Mouse (Mus musculus) left cerebral cortex, adult 2 months (tissue): ENCODE measurements around the gene Fhit. TPM values are rescaled to one million over a fixed set of nuclear protein-coding genes. Genes with fewer than 3 reads are reported as not detected.

Experiments
- DNase-seq, 2 experiments: peaks; one replicate each; pipeline ENCODE4 v3.0.0; 2021 to 2022; ENCODE audit warnings: low spot score in 2 of 2, mixed read lengths in 1 of 2; ENCODE audit errors: extremely low spot score in 1 of 2
- H3K27ac ChIP-seq: fragments of 200-600 bp; 2 replicates; pipeline ENCODE4 v1.8.1; 2022
- H3K4me3 ChIP-seq: fragments of 200-600 bp; 2 replicates; pipeline ENCODE4 v1.8.1; 2022
- CTCF ChIP-seq: fragments of 200-600 bp; IDR thresholded peaks from 2 replicates; pipeline ENCODE4 v1.8.1; 2022; ENCODE audit warnings: antibody characterized with exemption, mild to moderate bottlenecking, moderate library complexity
- intact Hi-C: fragments of 180-260 bp; cut with DNase I; formaldehyde crosslinking; loops from one replicate; pipeline ENCODE4 v1.15.1; 2025
- total RNA-seq, 2 experiments: library from RNA; stranded (reverse); gene quantifications; 2 replicates each; pipeline ENCODE4 v1.2.3; 2021

The Fhit gene
- total RNA-seq, 2 experiments from 2014 or later: 6.0 to 7.5 TPM

DNA sequence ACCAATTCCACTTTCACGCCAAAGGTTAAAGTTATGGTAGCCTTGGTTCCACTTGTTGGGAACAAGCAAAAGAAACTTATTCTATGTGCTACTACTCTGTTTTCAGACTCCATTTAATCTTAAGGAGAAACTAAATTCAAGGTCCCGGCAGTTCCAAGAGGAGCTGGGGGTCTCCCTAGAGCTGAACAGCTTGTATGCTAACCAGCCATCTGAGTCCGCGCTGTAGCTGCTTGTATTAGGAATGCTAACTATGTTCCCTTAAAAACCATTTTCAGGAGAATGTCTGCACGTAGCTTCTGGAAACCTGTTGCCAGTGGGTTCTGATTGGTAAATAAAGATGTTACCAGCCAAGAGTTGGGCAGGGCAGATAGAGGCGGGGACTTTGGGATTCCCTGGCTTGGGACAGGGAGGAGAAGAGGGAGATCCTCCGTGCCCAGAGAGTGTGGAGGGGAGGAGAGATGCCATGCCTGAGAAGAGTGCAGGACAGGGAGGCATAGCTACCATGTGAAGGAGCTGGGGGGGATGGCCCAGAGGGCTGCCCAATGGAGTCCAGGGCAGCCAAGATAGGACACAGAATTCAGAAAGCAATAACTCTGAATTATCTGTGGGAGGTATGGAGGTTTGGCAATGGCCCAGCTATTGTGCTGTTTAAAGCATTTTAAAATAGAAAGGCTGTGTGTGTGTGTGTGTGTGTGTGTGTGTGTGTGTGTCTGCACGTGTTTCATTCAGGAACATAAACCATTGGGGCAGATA lies 629.9 kb downstream of the Fhit start:
- H3K4me3 ChIP-seq: no peak overlapping the region
- no peak for TF ChIP-seq CTCF
- H3K27ac ChIP-seq: no peak overlapping the region
- intact Hi-C loops: no loop called here
- no peak for DNase-seq

DNA sequence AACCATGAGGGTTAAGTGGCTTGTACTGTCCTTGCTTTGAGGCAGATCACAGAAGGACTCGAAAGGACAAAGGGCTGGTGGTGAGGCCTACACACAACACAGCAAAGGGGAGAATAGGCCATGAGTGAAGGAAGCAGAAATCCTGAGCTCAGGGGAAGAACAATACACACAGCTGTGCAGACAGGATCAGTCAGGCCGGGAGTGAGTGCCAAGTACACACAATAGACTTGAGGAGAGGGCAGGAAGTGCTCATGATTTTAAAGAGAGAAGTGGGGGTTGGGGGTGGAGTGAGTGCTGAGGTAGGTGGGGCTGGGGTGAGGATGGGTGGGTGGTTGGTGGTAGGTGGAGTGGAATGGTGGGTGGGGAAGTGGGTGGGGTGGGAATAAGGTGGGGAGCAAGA lies 635.0 kb downstream of the Fhit start:
- no peak for TF ChIP-seq CTCF
- Histone ChIP-seq H3K27ac (no peak overlapping the region), H3K4me3 (no peak overlapping the region)
- intact Hi-C loops: no loop called here
- no peak for DNase-seq

DNA sequence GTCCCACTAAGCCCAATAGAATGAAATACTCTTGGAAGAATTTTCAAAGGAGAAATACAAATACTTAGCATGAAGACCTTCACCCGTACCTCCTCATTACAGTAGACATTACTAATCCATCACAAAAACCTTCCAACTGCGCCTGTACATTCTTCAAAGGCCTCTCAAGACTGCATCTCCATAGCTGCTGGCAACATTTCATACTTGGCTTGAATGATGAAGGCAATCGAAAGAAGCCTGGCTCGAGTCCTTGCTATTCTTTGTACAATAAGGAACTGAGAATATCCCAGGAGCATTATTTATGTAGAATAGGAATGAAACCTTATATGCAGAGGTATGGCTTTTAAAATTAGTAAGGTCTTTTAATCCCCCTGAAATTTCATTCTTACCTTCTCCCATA lies 636.0 kb downstream of the Fhit start:
- Histone ChIP-seq H3K27ac (no peak overlapping the region), H3K4me3 (no peak overlapping the region)
- intact Hi-C loops: no loop called here
- no peak for TF ChIP-seq CTCF
- no peak for DNase-seq

DNA sequence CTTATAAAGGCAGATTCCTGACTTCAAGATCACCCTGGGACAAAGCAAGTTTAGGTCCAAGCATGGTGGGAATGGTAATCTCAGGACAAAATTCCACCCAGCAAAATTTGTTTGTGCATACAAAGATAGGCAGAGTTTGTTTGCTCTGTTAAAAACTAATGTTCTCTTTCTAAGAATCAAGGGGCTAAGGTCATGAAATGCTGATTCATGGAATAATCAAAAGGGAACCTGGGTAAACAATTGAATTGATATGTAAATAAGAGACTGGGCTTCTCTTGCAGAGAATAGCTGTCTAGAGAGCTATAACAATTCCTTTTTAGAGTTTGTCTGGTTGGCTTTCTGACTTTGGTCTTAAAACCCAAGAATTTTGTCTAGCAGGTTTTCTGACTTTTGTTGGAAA lies 647.8 kb downstream of the Fhit start:
- TF ChIP-seq CTCF: no peak
- intact Hi-C loops: no loop called here
- Histone ChIP-seq H3K27ac (no peak overlapping the region), H3K4me3 (no peak overlapping the region)
- DNase-seq: no peak

DNA sequence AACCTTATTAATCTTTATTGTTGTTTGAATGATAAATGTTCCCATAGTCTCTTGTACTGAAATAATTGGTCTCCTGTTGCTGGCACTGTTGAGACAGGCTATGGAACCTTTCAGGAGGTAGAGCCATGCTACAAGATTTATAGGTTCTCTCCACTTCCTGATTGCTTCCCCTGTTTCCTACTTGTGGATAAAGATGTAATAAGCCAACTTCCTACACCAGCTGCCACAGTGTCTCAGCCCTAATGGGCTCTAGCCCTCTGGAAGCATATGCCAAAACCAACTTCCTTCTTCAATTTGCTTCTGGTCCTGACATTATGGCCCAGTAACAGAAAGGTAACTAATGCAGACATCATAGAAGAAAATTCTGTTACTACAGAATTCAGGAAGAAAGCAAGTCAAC lies 652.6 kb downstream of the Fhit start:
- intact Hi-C loops: no loop called here
- H3K4me3 ChIP-seq: no peak overlapping the region
- no peak overlapping the region for H3K27ac ChIP-seq
- no peak for DNase-seq
- no peak for TF ChIP-seq CTCF

DNA sequence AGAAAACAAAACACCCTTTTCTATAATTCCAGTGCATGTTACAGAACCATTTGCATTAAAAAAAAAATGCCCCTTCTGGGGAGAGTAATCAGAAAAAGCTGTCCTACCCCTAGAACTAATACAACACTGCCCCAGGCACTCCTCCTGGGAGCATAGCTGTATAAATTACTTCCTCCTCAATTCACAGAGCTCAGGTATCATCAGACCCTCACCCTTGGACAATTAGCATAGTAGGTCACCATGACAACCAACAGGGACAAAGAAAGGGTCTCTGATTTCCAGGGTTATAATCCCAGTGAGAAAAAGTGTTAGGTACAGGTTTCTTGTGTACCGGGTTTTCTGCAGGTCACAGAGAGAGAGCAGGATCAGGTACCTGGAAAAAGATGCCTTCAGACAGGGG lies 654.3 kb downstream of the Fhit start:
- DNase-seq: no peak
- intact Hi-C loops: no loop called here
- H3K4me3 ChIP-seq: no peak overlapping the region
- TF ChIP-seq CTCF: no peak
- no peak overlapping the region for H3K27ac ChIP-seq

DNA sequence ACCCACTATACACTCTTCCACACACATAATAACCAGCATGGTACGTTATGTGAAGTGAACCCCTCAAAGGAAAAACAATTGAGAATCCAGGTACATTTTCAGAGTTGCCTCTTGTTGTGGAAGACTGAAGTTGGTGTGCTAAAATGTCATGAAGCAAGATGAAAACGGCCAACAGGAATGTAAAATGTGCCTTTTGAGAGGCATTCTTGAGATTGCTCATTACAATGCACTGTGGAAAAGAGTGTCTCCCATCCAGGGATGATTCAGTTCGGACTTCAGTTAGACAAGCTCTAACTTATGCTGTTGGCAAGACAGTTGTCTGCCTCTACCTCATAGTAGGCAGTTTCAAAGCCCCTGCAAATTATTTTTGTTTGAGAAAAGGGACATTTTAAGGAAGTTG lies 676.0 kb downstream of the Fhit start:
- no peak for DNase-seq

DNA sequence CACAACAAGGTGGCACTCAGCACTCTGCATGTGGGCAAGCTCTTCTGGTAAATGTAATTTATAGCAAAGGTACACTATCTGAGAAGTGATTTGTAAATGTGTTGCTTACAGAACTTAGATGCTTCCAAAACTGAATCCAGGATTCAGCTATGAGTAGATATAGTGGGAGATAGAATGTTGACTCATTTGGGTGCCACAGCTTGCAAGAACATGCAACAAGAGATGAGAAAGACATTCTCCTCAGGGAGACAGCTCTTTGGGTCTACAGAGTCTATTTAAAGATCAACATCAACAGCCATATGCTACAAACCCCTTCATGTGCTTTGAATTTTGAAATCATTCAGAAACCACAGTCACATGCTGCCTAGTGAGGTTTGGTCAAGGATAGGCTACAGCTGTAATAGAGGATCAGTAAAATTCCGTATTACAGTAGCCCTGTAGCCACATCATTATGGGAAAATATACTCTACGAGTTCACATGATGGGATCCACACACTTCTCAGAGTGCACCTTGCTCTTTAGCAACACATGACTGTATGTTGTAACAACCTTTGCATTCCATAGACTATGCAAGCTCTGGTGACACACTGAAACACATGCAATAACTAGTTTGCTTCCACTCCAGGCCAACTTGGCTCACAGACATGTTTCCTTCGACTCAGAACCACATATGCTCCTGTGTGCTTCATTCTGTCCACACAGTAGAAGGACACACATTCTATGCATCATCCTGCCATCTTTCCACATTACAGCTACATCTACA lies 678.8 kb downstream of the Fhit start:
- TF ChIP-seq CTCF: no peak
- Histone ChIP-seq H3K4me3 (no peak overlapping the region), H3K27ac (no peak overlapping the region)
- no peak for DNase-seq
- intact Hi-C loops: loop anchor here (10.0 kb wide), 1 partner anchor 152 kb away; no protein-coding TSS in a partner anchor

More for the DNA sequence above, 676.0 kb downstream of the Fhit start:
- TF ChIP-seq CTCF: no peak
- Histone ChIP-seq H3K27ac (no peak overlapping the region), H3K4me3 (no peak overlapping the region)
- intact Hi-C loops: loop anchor here (10.0 kb wide), 1 partner anchor 149 kb away; no protein-coding TSS in a partner anchor

DNA sequence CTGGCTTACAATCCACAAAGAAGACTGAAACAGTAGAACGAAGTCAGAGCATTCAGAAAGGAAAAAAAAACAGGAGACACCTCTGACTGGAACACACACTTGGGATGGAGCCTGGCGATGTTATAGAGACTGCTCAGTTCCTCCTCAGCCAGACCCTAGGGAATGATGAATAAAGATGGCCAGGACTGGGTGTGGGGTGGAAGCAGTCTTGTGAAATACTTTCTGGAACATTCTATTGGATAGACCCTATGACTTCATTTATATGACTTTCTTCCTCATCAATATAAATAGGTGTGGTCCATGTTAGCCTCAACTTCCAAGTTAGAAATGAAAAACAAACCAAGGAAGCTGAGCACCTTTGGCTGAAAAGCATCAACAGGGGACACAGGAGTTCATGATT lies 680.5 kb downstream of the Fhit start:
- Histone ChIP-seq H3K27ac (no peak overlapping the region), H3K4me3 (no peak overlapping the region)
- DNase-seq: no peak
- no peak for TF ChIP-seq CTCF
- intact Hi-C loops: loop anchor here (10.0 kb wide), 1 partner anchor 153 kb away; no protein-coding TSS in a partner anchor

DNA sequence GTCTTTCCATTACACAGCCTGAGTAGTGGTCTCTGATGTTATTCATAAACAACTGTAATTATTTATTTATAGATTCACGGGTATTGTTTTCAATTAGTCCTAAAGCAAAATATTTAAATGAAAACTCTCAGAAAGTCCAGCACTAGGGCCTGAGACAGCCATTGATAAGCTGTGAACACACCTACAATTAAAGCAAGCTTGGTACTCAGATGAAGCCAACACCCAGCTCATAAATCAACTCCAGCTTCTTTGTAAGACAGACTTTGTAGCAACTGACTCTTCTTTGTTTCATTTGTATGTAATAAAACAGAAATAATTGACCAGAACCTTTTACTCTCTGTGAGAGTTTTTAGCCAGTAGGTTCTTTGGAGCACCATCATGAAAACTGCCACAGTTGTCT lies 681.2 kb downstream of the Fhit start:
- TF ChIP-seq CTCF: no peak
- Histone ChIP-seq H3K27ac (no peak overlapping the region), H3K4me3 (no peak overlapping the region)
- intact Hi-C loops: loop anchor here (10.0 kb wide), 1 partner anchor 154 kb away; no protein-coding TSS in a partner anchor
- DNase-seq: no peak

DNA sequence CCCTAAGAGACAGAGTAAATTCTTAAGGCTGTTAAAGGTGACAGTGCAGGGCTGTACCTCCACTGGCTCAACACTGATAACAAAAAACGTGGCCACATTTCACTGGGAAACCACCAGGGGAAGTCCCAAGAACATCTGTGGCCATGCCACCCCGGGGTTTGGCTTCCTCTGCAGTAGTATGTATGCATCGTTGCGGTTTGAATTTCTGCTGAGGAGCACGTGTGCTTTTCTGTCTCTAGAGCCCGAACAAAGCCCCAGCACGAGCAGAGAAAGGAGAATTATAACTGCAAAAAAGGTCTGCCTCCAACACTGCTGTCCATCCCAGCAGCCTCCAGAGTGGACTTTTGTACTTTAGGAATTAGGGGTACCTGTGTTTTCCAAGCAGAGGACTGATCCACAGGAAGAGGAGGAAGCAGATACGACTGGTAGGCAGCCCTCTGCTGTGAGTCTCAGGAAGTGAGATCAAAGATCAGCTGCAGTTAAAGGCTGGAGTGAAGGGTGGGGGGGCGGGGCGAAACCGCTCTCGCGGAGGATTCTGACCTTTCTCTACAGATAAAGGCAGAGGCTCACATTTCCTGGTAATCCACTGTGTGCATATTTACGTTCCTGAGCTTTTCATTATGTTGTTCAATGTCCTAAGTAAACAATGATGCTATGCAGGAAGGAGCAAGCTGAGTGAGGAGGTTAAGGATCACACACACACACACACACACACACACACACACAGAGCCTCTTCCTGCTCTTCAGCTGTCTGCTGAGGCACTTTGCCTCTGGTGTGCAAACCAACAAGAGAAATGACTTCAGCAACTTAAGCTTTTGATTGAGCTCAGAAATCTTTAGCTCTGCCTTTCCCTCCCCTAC lies 708.6 kb downstream of the Fhit start:
- intact Hi-C loops: no loop called here
- TF ChIP-seq CTCF: no peak
- no peak overlapping the region for H3K27ac ChIP-seq
- H3K4me3 ChIP-seq: peak overlapping the region; percentile 24
- DNase-seq: no peak

DNA sequence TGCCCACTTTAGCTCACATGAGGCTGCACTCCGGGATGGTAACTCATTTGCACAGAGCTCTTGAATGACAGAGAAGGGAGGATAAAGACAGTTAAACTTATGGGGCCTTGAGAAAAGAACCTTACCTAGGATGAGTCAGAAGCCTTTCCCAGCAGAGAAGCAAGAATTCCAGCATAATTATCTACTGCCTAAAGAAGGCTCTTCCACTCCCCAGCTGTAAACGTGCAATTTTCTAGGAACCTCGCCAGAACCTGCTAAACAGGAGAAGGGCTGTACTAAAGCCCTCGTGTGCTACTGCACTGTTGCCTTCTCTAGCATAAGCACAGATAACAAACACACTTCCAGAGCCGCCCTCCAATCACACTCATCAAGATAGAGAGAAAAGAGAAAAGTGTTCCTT lies 709.6 kb downstream of the Fhit start:
- intact Hi-C loops: no loop called here
- H3K4me3 ChIP-seq: no peak overlapping the region
- no peak for DNase-seq
- no peak overlapping the region for H3K27ac ChIP-seq
- TF ChIP-seq CTCF: no peak
